ENCODE assay signal across 7 mouse cellular contexts in the genomic region with DNA sequence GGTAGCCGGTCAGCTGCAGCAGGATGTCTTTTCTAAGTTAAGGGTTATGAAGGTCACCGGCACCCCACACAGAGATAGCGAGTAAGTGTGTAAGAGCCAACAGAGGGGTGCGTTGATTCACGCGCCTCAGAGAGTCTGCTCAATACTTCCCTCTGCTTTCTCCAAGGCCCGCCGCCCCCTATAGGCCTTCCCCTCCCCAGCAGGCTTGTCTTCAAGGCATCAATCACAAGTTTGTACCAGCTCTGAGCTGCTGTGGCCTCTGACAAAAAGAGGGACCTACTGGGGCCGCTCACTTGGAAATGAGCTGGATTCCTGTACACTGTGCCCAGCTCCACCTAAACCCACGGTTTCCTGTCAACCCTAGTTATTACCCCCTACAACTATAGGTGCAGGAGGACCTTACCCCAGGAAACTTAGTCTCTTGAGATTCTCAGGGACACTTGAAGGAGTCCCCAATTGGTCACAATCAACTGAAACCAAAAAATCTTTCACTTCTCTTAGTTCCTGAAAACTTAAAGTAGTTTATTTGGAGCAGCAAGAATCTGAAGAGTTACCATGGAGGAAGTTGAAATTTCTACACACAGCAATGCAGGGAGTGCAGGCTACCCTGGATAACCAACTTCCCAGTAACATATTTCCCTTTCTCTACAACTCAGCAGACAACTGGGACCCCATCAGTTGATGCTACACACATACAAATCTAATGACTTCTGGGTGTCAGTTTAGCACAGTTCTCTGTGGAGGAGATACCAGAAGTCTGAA. TPM values are rescaled to one million over a fixed set of nuclear protein-coding genes. Genes with fewer than 3 reads are reported as not detected.
DNase-seq lines count a peak whose midpoint lies in the region; ATAC-seq and TF ChIP-seq lines count a peak whose summit lies in the region.

No protein-coding gene starts in this region.

- no peaks in the 10 kb centered on the region for H3K9me3 ChIP-seq in ES-Bruce4 (replicated peaks; ENCODE audit: control insufficient read depth, insufficient read depth, low read length, poor library complexity, severe bottlenecking)
- H3K9me3 ChIP-seq in forebrain, embryonic 16.5 days (ENCODE audit: control insufficient read depth, low read length) = no peaks in the 10 kb centered on the region
- no peaks in the 10 kb centered on the region for H3K9me3 ChIP-seq in limb, embryonic 11.5 days (ENCODE audit: control insufficient read depth, low read length)
- no peaks in the 10 kb centered on the region for H3K9me3 ChIP-seq in midbrain, embryonic 10.5 days (replicated peaks)

- peak overlapping the region; percentile 70 for H3K4me3 ChIP-seq in ES-Bruce4 (ENCODE audit: low read depth, low read length)
- peak overlapping the region; percentile 65 for H3K4me3 ChIP-seq in forebrain, embryonic 16.5 days (replicated peaks; ENCODE audit: low read length)
- H3K4me3 ChIP-seq in limb, embryonic 11.5 days (ENCODE audit: low read depth, low read length) = peak overlapping the region; percentile 47
- peak overlapping the region; percentile 73 for H3K4me3 ChIP-seq in midbrain, embryonic 10.5 days
- H3K4me3 ChIP-seq in small intestine, adult 2 months (ENCODE audit: low read depth, low read length) = peak overlapping the region; percentile 55

- DNase-seq in adrenal gland, adult 2 months = peak; percentile 67
- DNase-seq in hindlimb bud, embryonic 11.5 days (ENCODE audit: extremely low spot score, low read depth, low spot score) = peak; percentile 24
- DNase-seq in limb, embryonic 11.5 days (ENCODE audit: low spot score) = peak; percentile 80
- no peak for DNase-seq in midbrain, embryonic 10.5 days (ENCODE audit: low spot score)

- peak; percentile 97 for ATAC-seq in forebrain, embryonic 16.5 days
- ATAC-seq in limb, embryonic 11.5 days (ENCODE audit: insufficient number of reproducible peaks, low FRiP score, low TSS enrichment, low read depth) = peak; percentile 79; the same call in 1 of the 2 replicates

- 2% methylated on average over 10 of the region's 10 CpGs for WGBS in forebrain, embryonic 16.5 days
- WGBS in limb, embryonic 11.5 days = 3% methylated on average over 10 of the region's 10 CpGs
- WGBS in midbrain, embryonic 10.5 days = 3% methylated on average over 10 of the region's 10 CpGs
- 9% methylated on average over 10 of the region's 10 CpGs for WGBS in small intestine, adult 2 months

- TF ChIP-seq EP300 in ES-Bruce4 (IDR thresholded peaks at IDR 0.05; ENCODE audit: insufficient read depth, low read depth, low read length) = no peak

- H3K4me1 ChIP-seq in ES-Bruce4 (ENCODE audit: control insufficient read depth, insufficient read depth, low read length) = no peaks in the 10 kb centered on the region
- 0 out of 2 replicates have a peak, but pooled peaks cover 4% of the 10 kb centered on the region for H3K4me1 ChIP-seq in forebrain, embryonic 16.5 days (replicated peaks; ENCODE audit: control insufficient read depth, insufficient read depth, low read length)
- H3K4me1 ChIP-seq in limb, embryonic 11.5 days (ENCODE audit: control insufficient read depth, insufficient read depth, low read length) = no peaks in the 10 kb centered on the region
- peaks cover 14% of the 10 kb centered on the region for H3K4me1 ChIP-seq in midbrain, embryonic 10.5 days
- peaks cover 9% of the 10 kb centered on the region for H3K4me1 ChIP-seq in small intestine, adult 2 months (ENCODE audit: control insufficient read depth, insufficient read depth, insufficient read length, low read length)

- peak; percentile 34 for TF ChIP-seq CTCF in ES-Bruce4 (IDR thresholded peaks at IDR 0.05; ENCODE audit: low read depth, low read length)
- TF ChIP-seq CTCF in small intestine, adult 2 months (IDR thresholded peaks at IDR 0.05; ENCODE audit: extremely low read depth, insufficient read length, insufficient replicate concordance, low read depth, low read length) = peak; percentile 39; the same call in 1 of the 2 replicates

- H3K4me2 ChIP-seq in forebrain, embryonic 16.5 days (ENCODE audit: low read length) = peak overlapping the region; percentile 73
- peak overlapping the region; percentile 80 for H3K4me2 ChIP-seq in limb, embryonic 11.5 days (ENCODE audit: low read depth, severe bottlenecking)

- H3K36me3 ChIP-seq in ES-Bruce4 (ENCODE audit: control insufficient read depth, insufficient read depth, low read length, poor library complexity, severe bottlenecking) = no peaks in the 10 kb centered on the region
- no peaks in the 10 kb centered on the region for H3K36me3 ChIP-seq in forebrain, embryonic 16.5 days (ENCODE audit: control insufficient read depth, insufficient read depth)
- no peaks in the 10 kb centered on the region for H3K36me3 ChIP-seq in limb, embryonic 11.5 days (ENCODE audit: control insufficient read depth, insufficient read depth, low read length)
- H3K36me3 ChIP-seq in midbrain, embryonic 10.5 days = no peaks in the 10 kb centered on the region
- no peaks in the 10 kb centered on the region for H3K36me3 ChIP-seq in small intestine, adult 2 months (ENCODE audit: control insufficient read depth, insufficient read depth, low read length)

- no peak overlapping the region for H3K27ac ChIP-seq in ES-Bruce4 (ENCODE audit: insufficient read depth, low read length)
- no peak overlapping the region for H3K27ac ChIP-seq in forebrain, embryonic 16.5 days (ENCODE audit: low read length)
- H3K27ac ChIP-seq in limb, embryonic 11.5 days (replicated peaks; ENCODE audit: low read depth, low read length) = 0 out of 2 replicates have a peak overlapping the region, but pooled peaks have one; percentile 17
- peak overlapping the region; percentile 89 for H3K27ac ChIP-seq in midbrain, embryonic 10.5 days (replicated peaks)
- peak overlapping the region; percentile 64 for H3K27ac ChIP-seq in small intestine, adult 2 months (ENCODE audit: insufficient read depth, low read depth, low read length)

- no peaks in the 10 kb centered on the region; the same call in 1 of the 2 replicates for H3K27me3 ChIP-seq in ES-Bruce4 (ENCODE audit: control insufficient read depth, insufficient read depth, low read length, poor library complexity, severe bottlenecking)
- H3K27me3 ChIP-seq in forebrain, embryonic 16.5 days (replicated peaks; ENCODE audit: control insufficient read depth, insufficient read depth, low read length) = no peaks in the 10 kb centered on the region
- H3K27me3 ChIP-seq in limb, embryonic 11.5 days (ENCODE audit: control insufficient read depth, insufficient read depth, low read length) = no peaks in the 10 kb centered on the region
- peaks cover 26% of the 10 kb centered on the region for H3K27me3 ChIP-seq in midbrain, embryonic 10.5 days (ENCODE audit: low read depth, poor library complexity, severe bottlenecking)
- no peaks in the 10 kb centered on the region for H3K27me3 ChIP-seq in small intestine, adult 2 months (ENCODE audit: control insufficient read depth, insufficient read depth, low read length)

- H3K9ac ChIP-seq in ES-Bruce4 (ENCODE audit: low read depth, poor library complexity, severe bottlenecking) = peak overlapping the region; percentile 63
- peak overlapping the region; percentile 78 for H3K9ac ChIP-seq in forebrain, embryonic 16.5 days (replicated peaks; ENCODE audit: low read depth, low read length)
- peak overlapping the region; percentile 80 for H3K9ac ChIP-seq in limb, embryonic 11.5 days (ENCODE audit: low read length)

- no peak for TF ChIP-seq POLR2A in ES-Bruce4 (IDR thresholded peaks at IDR 0.05; ENCODE audit: insufficient read depth, low read length)
- no peak for TF ChIP-seq POLR2A in small intestine, adult 2 months (IDR thresholded peaks at IDR 0.05; ENCODE audit: low read depth, low read length)

RNA-seq across cellular contexts. Expression of a gene that starts 31.7 kb away (rescaled TPM):
- 0.37 and 1.7 TPM in 2 replicates for polyA plus RNA-seq in ES-Bruce4 (2011; ENCODE audit: insufficient read depth, insufficient read length, low read depth, missing spikeins)
- total RNA-seq in adrenal gland, adult 2 months (2021) = 1 to 10 TPM in 1 of 2 experiments, under 1 TPM in 1; 0.81 to 1.9 TPM
- polyA plus RNA-seq in adrenal gland, adult 2 months (2012; rRNA removed) = 1.1 and 1.6 TPM in 2 replicates
- polyA plus RNA-seq in forebrain, embryonic 16.5 days (2015; fragmentation: Nextera tagmentation; extraction: Ambion mirVana) = 1.2 and 1.4 TPM in 2 replicates
- 0.96 and 1.3 TPM in 2 replicates for polyA plus RNA-seq in limb, embryonic 11.5 days (2014; fragmentation: Nextera tagmentation; extraction: Ambion mirVana)
- polyA plus RNA-seq in midbrain, embryonic 10.5 days (2016; fragmentation: Nextera tagmentation; extraction: Ambion mirVana) = 1.8 and 2.0 TPM in 2 replicates
- 1.3 and 1.6 TPM in 2 replicates for polyA plus RNA-seq in small intestine, adult 2 months (2012; rRNA removed)

RNA-seq across cellular contexts. Expression of a gene that starts 51.9 kb away (rescaled TPM):
- 48.9 and 55.8 TPM in 2 replicates for polyA plus RNA-seq in ES-Bruce4 (2011; ENCODE audit: insufficient read depth, insufficient read length, low read depth, missing spikeins)
- 10 to 100 TPM; 54.2 to 69.9 TPM for total RNA-seq in adrenal gland, adult 2 months (2021)
- 30.0 and 40.0 TPM in 2 replicates for polyA plus RNA-seq in adrenal gland, adult 2 months (2012; rRNA removed)
- 107 and 118 TPM in 2 replicates for polyA plus RNA-seq in forebrain, embryonic 16.5 days (2015; fragmentation: Nextera tagmentation; extraction: Ambion mirVana)
- polyA plus RNA-seq in limb, embryonic 11.5 days (2014; fragmentation: Nextera tagmentation; extraction: Ambion mirVana) = 80.7 and 85.2 TPM in 2 replicates
- 79.2 and 88.7 TPM in 2 replicates for polyA plus RNA-seq in midbrain, embryonic 10.5 days (2016; fragmentation: Nextera tagmentation; extraction: Ambion mirVana)
- polyA plus RNA-seq in small intestine, adult 2 months (2012; rRNA removed) = 18.2 and 45.1 TPM in 2 replicates

RNA-seq across cellular contexts. Expression of a gene that starts 57.0 kb away (rescaled TPM):
- 88.7 and 97.1 TPM in 2 replicates for polyA plus RNA-seq in ES-Bruce4 (2011; ENCODE audit: insufficient read depth, insufficient read length, low read depth, missing spikeins)
- 100 to 1,000 TPM; 143 to 150 TPM for total RNA-seq in adrenal gland, adult 2 months (2021)
- 83.4 and 84.4 TPM in 2 replicates for polyA plus RNA-seq in adrenal gland, adult 2 months (2012; rRNA removed)
- polyA plus RNA-seq in forebrain, embryonic 16.5 days (2015; fragmentation: Nextera tagmentation; extraction: Ambion mirVana) = 133 and 144 TPM in 2 replicates
- polyA plus RNA-seq in limb, embryonic 11.5 days (2014; fragmentation: Nextera tagmentation; extraction: Ambion mirVana) = 130 and 137 TPM in 2 replicates
- polyA plus RNA-seq in midbrain, embryonic 10.5 days (2016; fragmentation: Nextera tagmentation; extraction: Ambion mirVana) = 118 and 124 TPM in 2 replicates
- polyA plus RNA-seq in small intestine, adult 2 months (2012; rRNA removed) = 128 and 248 TPM in 2 replicates

Comparison
In these comparisons a context has a peak if more than half of its experiments do, and no peak if none do; other contexts are left out.
1. H3K27ac ChIP-seq: peak in limb, embryonic 11.5 days (single experiment), midbrain, embryonic 10.5 days (single experiment) and small intestine, adult 2 months (single experiment); none in ES-Bruce4 (single experiment) and forebrain, embryonic 16.5 days (single experiment).
2. Peak in every context shown above with its lines, with median percentiles within 50 percentile points of each other: H3K4me3 ChIP-seq and H3K9ac ChIP-seq.